Comparison of ENCODE assay signal across 9 mouse cellular contexts in genomic region chr13:42095826-42096515, GRCm38 (mm10). TPM values are rescaled to one million over a fixed set of nuclear protein-coding genes. Genes with fewer than 3 reads are reported as not detected.
DNase-seq lines count a peak whose midpoint lies in the region; ATAC-seq and TF ChIP-seq lines count a peak whose summit lies in the region.
"Had no signal": no experiment of that assay in that cellular context is flagged by ENCODE, and none has a peak within 500 bp of the region (broad histone marks: within the 10 kb centered on the region; RNA-seq: fewer than 3 reads in every experiment).

No protein-coding gene starts in this region.

- peak overlapping the region; percentile 51 to 53; a peak in 3 of 4 replicates for H3K27ac ChIP-seq in heart, embryonic 14.5 days (replicated peaks in 1 of 2; ENCODE audit: control insufficient read depth in 1 of 2, insufficient read depth in 1 of 2, low read depth in 2 of 2, low read length in 2 of 2)
- H3K27ac ChIP-seq in hindbrain, embryonic 14.5 days = no peak overlapping the region
- 0 out of 2 replicates have a peak overlapping the region, but pooled peaks have one; percentile 8 for H3K27ac ChIP-seq in olfactory bulb, adult 2 months (ENCODE audit: insufficient read depth, low read depth, low read length)

- no peak overlapping the region for H3K4me3 ChIP-seq in heart, embryonic 14.5 days (ENCODE audit: control insufficient read depth in 1 of 2, insufficient read depth in 1 of 2, low read depth in 1 of 2, low read length in 2 of 2)
- no peak overlapping the region for H3K4me3 ChIP-seq in hindbrain, embryonic 14.5 days (replicated peaks; ENCODE audit: low read length)
- H3K4me3 ChIP-seq in olfactory bulb, adult 2 months (ENCODE audit: insufficient read depth, low read depth, low read length) = no peak overlapping the region

- no peak for TF ChIP-seq CTCF in olfactory bulb, adult 2 months (IDR thresholded peaks at IDR 0.05; ENCODE audit: insufficient read depth, low read depth, low read length)

- WGBS in heart, embryonic 14.5 days = 31% methylated on average over 10 of the region's 10 CpGs
- WGBS in hindbrain, embryonic 14.5 days = 73% methylated on average over 10 of the region's 10 CpGs
- 56% methylated on average over 10 of the region's 10 CpGs for WGBS in olfactory bulb, adult 2 months

- ATAC-seq in heart, embryonic 14.5 days (ENCODE audit: insufficient number of reproducible peaks, insufficient read depth, low FRiP score, low read depth) = peak; percentile 39; the same call in 1 of the 2 replicates
- ATAC-seq in hindbrain, embryonic 14.5 days (ENCODE audit: low FRiP score) = 0 out of 2 replicates have a peak, but pooled peaks have one; percentile 32

- no peak for TF ChIP-seq POLR2A in olfactory bulb, adult 2 months (IDR thresholded peaks at IDR 0.05; ENCODE audit: insufficient read depth, low read depth, low read length)

- intact Hi-C loops in left cerebral cortex, postnatal 14 days (cut with DNase I) = no loop called here

- H3K4me1 ChIP-seq in heart, embryonic 14.5 days (ENCODE audit: control insufficient read depth in 2 of 2, insufficient read depth in 2 of 2, low read length in 2 of 2) = peaks cover 17 to 33% of the 10 kb centered on the region in 2 experiments
- H3K4me1 ChIP-seq in hindbrain, embryonic 14.5 days (replicated peaks; ENCODE audit: control insufficient read depth, insufficient read depth, low read length) = peaks cover 14% of the 10 kb centered on the region
- H3K4me1 ChIP-seq in olfactory bulb, adult 2 months (ENCODE audit: control insufficient read depth, insufficient read depth, low read length) = peaks cover 12% of the 10 kb centered on the region

- H3K9ac ChIP-seq in heart, embryonic 14.5 days (ENCODE audit: low read length) = peak overlapping the region; percentile 61
- H3K9ac ChIP-seq in hindbrain, embryonic 14.5 days = no peak overlapping the region

- no peaks in the 10 kb centered on the region for H3K27me3 ChIP-seq in heart, embryonic 14.5 days (ENCODE audit: control insufficient read depth, insufficient read depth, low read length)
- H3K27me3 ChIP-seq in hindbrain, embryonic 14.5 days (ENCODE audit: control insufficient read depth, insufficient read depth, low read length) = no peaks in the 10 kb centered on the region

- H3K9me3 ChIP-seq in heart, embryonic 14.5 days (ENCODE audit: control insufficient read depth, low read length) = 0 out of 2 replicates have a peak, but pooled peaks cover 5% of the 10 kb centered on the region
- H3K9me3 ChIP-seq in hindbrain, embryonic 14.5 days (ENCODE audit: control insufficient read depth, low read length) = 0 out of 2 replicates have a peak, but pooled peaks cover 2% of the 10 kb centered on the region

- DNase-seq in heart, postnatal 4 days = no peak
- peak; percentile 69 for DNase-seq in CD4-positive, CD25-positive, alpha-beta regulatory T cell, adult 2 months (ENCODE audit: low read depth, low spot score)
- DNase-seq in hindbrain, embryonic 14.5 days (ENCODE audit: low spot score) = no peak
- DNase-seq in urinary bladder, postnatal 25 days (ENCODE audit: low spot score) = no peak
- DNase-seq in adrenal gland, adult 8-10 months = no peak
- no peak for DNase-seq in left cerebral cortex, postnatal 14 days (ENCODE audit: low spot score in 2 of 2)
- DNase-seq: cerebellum, adult 11-12 months had no signal

- peak overlapping the region; percentile 28; the same call in 1 of the 2 replicates for H3K4me2 ChIP-seq in heart, embryonic 14.5 days (ENCODE audit: low read length)
- H3K4me2 ChIP-seq in hindbrain, embryonic 14.5 days (replicated peaks) = no peak overlapping the region

- H3K36me3 ChIP-seq in heart, embryonic 14.5 days (ENCODE audit: control insufficient read depth, insufficient read depth, low read length) = no peaks in the 10 kb centered on the region
- no peaks in the 10 kb centered on the region for H3K36me3 ChIP-seq in hindbrain, embryonic 14.5 days (replicated peaks; ENCODE audit: control insufficient read depth, insufficient read depth)

RNA-seq across cellular contexts. Expression of gene Hivep1, which starts 44.1 kb away (rescaled TPM):
- 7.9 and 10.6 TPM in 2 replicates for polyA plus RNA-seq in heart, embryonic 14.5 days (2014; fragmentation: Nextera tagmentation; extraction: Ambion mirVana)
- total RNA-seq in heart, postnatal 4 days (2021) = 10 to 100 TPM; 33.1 to 33.5 TPM
- polyA plus RNA-seq in hindbrain, embryonic 14.5 days (2014; fragmentation: Nextera tagmentation; extraction: Ambion mirVana) = 21.8 and 23.0 TPM in 2 replicates
- polyA plus RNA-seq in olfactory bulb, adult 2 months (2012; ENCODE audit: insufficient read depth, insufficient read length, low replicate concordance, missing spikeins) = not detected in 2 replicates
- total RNA-seq in adrenal gland, adult 8-10 months (2022) = 10 to 100 TPM; 24.7 to 30.9 (median 26.7) TPM
- 10 to 100 TPM; 53.9 TPM for total RNA-seq in left cerebral cortex, postnatal 14 days (2021)
